Mouse (Mus musculus) urinary bladder, postnatal 36 days (tissue): ENCODE results near the gene Gabrr1.
"Not testable (repeated sequence)": the region's sequence is repeated elsewhere in the genome, so short reads cannot be mapped to it uniquely, and the experiment has no call there.

ENCODE experiments used
- DNase-seq, 2 experiments: peaks; one replicate each; pipeline ENCODE4 v3.0.0; 2022; ENCODE audit warnings: low spot score in 2 of 2, mixed read lengths in 1 of 2

Gene Gabrr1

GRCm38 (mm10) chr4:33132221-33132620, at the start of gene Gabrr1:
Gene Gabrr1, plus strand, starts transcription at chr4:33132521.
- DNase-seq: no peak

GRCm38 (mm10) chr4:33099118-33099694, 33.1 kb upstream of the Gabrr1 start:
- DNase-seq: no peak

GRCm38 (mm10) chr4:33109720-33110458, 22.4 kb upstream of the Gabrr1 start:
- DNase-seq: no peak

- no peak for DNase-seq
Observed at GRCm38 (mm10) chr4:33110845-33111244, 21.5 kb upstream of the Gabrr1 start.

DNA sequence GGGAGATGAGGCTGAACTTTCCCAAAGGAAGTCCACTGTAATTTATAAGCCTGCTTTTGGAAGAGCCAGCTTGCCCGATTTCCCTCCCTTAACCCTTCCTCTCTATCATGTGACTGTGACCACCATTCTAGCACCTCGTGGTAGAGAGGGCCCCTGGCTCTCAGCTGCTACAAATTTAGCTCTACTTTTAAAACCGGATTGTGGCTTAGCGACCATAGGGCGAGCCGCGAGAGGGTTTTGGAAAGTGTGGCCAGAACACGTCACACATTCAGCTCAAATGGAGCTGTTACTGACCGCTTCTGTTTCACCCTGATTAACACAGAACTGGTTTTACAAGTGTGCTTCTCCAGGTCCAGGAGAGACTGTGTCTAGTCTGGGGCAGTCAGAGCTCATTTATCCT, 21.0 kb upstream of the Gabrr1 start:
- no peak for DNase-seq

DNA sequence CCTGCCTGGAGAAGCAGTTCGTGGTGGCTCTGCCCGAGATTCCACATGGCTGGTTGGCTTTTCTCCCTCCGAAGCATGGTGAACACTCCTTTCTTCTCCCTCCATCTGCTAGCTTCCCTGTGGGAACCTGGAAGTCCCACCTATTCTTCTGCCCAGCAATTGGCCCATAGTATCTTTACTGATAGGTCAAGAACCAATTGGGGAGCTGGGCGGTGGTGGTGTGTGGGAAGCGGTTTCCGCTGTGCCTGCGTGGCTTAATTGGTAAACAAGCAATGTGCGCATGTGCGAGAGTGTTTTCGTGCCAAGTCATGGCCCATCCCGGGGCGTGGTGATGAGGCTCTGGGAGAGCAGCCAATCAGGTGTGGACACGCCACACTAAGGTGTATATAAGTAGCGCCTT, 19.5 kb upstream of the Gabrr1 start:
- not testable (repeated sequence) for DNase-seq

GRCm38 (mm10) chr4:33119118-33119517, 13.2 kb upstream of the Gabrr1 start:
- DNase-seq: peak; percentile 60 to 75

DNA sequence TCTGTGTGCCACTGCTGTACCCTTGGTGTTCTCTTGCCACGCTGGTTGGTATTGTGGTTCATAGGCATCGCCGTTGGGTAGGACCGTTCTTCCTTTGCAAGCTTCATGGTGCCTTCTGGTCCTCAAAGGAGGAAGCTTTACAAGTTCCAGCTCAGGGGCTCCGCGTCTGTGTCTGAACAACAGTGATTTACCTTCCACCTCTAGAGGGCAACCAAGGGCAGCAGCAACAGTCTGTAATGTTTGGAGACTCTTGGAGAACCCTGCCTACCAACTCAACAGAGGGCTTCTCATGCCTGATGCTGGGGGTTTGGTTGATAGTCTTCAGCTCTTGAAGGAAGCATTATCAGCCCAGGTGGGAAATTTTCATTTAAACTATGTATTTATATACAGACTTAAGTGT, 7.8 kb upstream of the Gabrr1 start:
- DNase-seq: peak; percentile 11 to 31

DNA sequence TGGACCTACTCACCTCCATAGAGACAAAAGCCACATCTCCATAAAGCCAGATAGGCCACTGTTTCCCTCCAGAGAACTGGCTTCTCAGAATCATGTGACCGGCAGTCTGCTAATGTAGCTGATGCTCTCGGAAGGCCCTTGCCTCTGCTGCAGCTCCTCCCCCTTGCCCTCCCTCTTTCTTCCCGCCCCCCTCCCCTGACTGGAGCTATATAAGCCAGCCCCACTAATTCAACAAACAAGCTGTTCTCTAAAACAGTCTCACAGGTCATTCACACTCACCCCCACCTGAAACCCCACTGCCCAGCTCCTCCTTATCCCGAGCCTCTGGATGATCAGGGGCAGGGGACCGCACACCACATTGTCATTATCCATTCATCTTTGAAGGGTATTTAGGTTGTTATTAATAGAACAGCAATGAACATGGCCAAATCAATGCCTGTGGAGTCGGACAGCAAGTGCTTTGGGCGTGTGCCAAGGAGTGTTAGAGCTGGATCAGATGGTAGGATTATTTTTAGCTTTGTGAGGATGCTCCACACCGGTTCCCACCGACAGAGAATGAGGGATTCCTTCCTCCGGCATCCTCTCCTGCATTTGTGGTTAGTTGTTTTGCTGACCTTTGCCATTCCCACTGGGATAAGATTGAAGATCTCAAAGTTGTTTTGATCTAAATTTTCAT, 6.8 kb upstream of the Gabrr1 start:
- no peak for DNase-seq

DNA sequence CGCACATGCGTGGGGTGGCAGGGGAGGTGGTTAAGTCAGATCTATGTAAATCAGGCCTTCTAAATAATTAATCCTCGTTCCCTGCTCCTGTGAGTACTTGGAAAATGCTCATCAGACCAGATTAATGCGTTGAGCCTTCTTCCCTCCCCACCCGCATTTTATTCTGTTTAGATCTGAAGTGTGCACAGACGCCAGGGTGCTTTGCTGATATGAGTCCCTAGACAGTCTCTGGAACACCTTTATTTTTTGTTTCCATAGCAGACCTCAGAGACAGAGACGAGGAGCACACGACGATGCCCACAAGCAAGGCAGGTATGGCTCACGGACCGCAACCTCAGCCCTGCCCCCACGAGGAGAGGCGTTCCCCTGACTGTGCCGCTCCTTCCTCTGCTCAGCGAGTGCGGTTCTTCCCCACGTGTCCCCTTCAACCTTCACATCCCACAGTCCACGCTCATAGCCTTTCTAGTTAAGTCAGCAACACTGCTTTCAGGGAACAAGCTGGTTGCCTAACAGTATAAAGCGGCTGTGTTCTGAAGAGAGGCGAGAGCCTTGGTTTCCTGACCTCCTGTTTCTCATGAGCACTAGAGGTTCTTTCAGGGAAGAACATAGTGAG, 14.5 kb downstream of the Gabrr1 start:
- no peak for DNase-seq

- DNase-seq: peak; percentile 12 to 24
Observed at GRCm38 (mm10) chr4:33147825-33148224, 15.5 kb downstream of the Gabrr1 start.

DNA sequence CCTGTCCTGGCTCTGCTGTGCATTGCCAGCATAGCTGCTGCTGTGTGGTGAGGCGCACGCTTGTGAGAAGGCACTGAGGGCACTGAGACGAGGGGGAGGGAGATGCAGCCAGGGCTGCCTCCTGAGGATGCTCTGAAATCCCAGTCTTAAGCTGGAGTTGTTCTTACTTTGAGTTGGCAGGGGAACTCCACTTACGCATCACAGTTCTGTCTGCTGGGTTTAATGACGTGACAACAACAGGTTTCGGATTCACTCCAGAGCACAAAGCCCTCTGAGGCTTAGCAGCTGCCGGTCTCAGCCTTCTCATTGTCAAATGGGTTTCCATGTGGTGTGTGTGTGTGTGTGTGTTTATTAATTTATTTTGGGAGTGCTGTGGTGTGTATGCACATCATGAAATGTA, 16.8 kb downstream of the Gabrr1 start:
- DNase-seq: no peak

GRCm38 (mm10) chr4:33152087-33153038, 20.0 kb downstream of the Gabrr1 start:
- no peak for DNase-seq

DNA sequence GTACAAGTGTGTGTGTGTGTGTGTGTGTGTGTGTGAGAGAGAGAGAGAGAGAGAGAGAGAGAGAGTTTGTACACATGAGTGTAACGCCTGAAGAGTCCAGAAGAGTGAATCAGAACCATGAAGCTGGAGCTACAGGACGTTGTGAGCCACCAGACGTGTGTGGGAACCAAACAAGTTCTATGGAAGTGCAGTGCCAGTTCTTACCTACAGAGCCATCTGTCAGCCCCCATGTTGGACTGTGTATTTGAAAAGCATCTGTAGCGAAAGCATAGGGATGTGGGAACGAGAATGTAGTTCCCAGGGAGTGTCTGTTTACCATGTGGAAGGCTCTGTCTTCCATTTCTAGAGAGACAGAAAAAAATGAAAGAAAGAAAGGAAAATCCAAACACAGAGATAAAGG, 51.2 kb downstream of the Gabrr1 start:
- DNase-seq: no peak

DNA sequence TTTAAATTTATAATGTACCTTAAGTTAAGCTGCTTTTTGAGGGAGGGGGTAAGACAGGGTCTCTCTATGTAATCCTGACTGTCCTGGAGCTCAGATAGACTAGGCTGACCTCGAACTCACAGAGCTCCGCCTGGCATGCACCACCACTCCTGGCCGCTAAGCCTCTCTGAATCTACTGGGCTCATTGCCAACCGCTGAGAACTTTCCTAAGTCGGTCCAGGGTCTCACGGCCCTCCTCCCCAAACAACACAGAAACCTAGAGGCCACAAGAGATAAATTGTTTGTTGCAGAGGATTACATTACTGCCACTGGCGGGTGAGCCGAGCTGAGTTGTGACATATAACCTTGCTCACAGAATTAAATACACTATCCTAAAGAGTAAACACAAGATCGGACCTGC, 55.8 kb downstream of the Gabrr1 start:
- DNase-seq: peak in 1 of 2 experiments; percentile 27

DNA sequence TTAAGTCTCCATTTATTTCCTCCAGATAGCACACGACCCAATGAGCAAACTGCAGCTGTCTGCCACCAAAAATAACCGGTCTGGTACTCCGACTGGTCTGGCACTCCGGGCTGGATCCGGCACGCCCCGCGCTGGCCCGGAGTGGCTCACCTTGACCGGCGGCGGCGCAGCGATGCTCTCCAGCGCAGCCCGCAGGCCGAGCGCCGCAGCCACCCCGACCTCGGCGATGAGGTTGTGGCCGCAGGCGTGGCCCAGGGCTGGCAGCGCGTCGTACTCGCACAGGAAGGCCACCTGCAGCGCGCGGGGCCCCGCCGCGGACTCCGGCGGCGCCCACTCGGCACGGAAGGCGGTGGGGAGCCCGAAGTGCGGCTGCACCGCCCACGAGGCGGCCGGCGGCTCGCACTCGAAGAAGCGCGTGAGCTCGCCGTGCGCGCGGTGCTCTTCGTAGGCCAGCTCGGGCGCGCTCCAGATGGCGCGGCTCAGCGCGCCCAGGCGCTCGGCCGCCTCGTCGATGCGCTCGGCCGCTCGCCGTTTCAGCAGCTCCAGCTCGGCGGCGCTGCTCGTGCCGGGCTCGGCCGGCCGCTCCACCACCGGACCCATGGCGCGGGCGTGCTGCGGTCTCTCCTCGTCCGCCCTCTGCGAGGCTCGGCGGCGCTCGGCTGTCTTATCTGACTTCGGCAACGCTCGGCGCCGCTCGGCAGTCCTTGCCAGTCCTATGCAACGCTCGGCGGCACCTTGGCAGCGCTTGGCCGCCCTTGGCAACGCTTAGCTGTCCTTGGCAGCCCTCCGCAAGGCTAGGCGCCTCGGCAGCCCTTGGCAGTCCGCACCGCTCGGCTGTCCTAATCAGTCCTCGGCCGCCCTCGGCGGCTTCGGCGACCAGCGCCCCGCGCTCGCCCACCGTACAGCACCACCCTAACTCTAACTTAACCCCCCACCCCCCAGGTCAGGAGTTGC, 56.7 kb downstream of the Gabrr1 start:
- DNase-seq: peak; percentile 73 to 87

DNA sequence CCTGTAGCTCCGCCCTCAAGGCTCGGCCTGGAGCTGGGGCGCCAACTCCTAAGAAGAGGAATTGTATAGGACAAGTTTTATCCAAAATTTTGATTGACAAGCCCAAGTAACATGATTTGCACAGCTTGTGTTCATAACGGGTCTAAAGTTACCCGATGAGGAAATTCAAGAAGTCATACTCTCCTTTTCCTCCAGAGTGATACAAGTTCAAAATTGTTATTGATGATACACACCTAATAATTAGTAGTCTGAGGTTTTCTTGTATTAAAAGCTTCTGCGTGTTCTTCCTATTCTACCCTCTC, 57.4 kb downstream of the Gabrr1 start, which contains the start of gene Pm20d2:
Pm20d2 (minus strand) TSS at position 3 of the 302 bp plus-strand sequence.
- DNase-seq: no peak

DNA sequence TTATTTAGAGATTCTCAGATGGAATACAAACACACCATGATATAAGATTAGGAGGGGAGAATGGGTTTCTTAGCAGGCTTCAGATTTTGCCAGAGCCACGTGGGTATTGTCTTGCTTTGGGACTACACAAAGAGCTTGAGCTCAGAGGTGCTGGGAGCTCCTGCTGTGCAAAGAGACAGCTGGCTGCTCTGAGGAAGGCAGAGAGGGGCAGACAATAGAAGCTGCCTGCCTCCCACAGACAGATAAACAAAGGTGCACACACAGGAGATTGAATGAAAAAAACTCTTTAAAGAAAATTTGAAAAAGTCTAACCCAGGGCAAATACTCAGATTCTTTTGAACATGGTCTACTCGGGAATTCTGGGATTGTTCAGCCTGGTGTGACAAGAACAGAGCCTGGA, 65.8 kb downstream of the Gabrr1 start:
- no peak for DNase-seq

DNA sequence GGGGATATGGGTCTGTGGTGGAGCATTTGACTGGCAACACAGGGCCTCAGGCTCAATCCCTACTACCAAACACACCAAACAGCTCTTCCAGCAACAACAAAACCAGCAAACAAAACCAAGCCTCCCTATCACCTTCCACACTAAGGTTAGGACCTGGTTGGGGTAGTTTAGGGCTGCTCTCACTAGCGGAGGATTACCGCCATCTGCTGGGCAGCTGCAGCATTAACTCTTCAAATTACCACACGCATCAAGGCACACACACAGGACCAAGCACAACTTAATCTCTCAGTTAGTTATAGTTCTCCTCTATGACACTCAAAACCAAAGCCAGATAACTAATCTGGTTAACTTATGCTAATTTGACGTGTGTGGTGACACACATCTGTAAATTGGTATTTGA, 72.4 kb downstream of the Gabrr1 start:
- peak in 1 of 2 experiments; percentile 27 for DNase-seq

GRCm38 (mm10) chr4:33207551-33207950, 75.2 kb downstream of the Gabrr1 start:
- no peak for DNase-seq
